Mouse (Mus musculus) adrenal gland, adult (tissue): ENCODE measurements around the gene Dnah6.

Source experiments
- DNase-seq, 2 experiments: peaks; one replicate each; pipeline ENCODE4 v3.0.0; 2022 to 2023; ENCODE audit warnings: low spot score in 1 of 2; ENCODE audit not compliant: inconsistent age in 2 of 2

Gene Dnah6

DNA sequence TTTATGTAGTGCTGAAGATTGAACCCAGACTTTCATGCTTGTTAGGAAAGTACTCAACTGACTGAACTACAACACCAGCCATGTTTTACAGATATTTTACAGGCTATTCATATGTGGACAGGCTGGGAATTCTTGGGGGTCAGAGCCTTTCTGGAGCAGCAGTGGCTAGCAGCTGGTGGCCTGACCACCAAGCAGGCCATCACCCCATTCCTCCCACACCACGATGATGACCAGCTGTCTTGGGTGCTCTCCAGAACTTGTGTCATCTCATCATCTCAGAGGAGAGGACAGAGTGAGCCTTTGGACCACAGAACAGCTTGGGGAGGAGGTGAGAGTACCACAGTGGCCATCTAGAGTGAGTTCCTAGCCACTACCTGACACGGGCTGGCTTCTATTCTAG lies 244.6 kb downstream of the Dnah6 start:
- no peak for DNase-seq

- no peak for DNase-seq
Observed at GRCm38 (mm10) chr6:72971074-72971473, 250.4 kb downstream of the Dnah6 start.

DNA sequence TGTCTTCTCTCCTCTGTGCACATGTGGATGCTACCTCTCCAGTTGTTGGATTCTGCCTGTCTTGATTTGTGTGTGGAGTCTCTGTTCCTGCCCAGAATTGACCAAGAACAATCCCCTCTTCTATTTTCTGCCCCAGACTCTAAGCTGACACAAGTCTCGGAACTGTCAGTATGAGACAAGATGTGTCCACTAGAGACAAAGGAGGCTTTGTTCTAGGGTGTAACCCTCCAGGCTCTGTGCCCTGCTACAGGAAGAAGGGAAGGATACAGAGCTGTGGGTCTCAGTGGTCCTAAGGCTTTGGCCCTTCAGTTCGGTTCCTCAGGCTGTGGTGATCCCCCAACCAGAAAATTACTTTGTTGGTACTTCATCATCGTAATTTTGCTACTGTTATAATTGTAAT lies 251.7 kb downstream of the Dnah6 start:
- no peak for DNase-seq
